Mouse (Mus musculus) mesoderm, embryonic 11.5 days (tissue): ENCODE measurements at regions not wholly inside any gene's neighbourhood (a gene's known extent, or its start where the extent isn't known, plus 50 kb on each side); places are given as distances from the start of the nearest gene placed in this dataset.
"Not testable (repeated sequence)": the region's sequence is repeated elsewhere in the genome, so short reads cannot be mapped to it uniquely, and the experiment has no call there.

Experiments used
- DNase-seq: peaks from one replicate; pipeline ENCODE4 v3.0.0-alpha.2; 2012; ENCODE audit warnings: low read depth, low spot score

DNA sequence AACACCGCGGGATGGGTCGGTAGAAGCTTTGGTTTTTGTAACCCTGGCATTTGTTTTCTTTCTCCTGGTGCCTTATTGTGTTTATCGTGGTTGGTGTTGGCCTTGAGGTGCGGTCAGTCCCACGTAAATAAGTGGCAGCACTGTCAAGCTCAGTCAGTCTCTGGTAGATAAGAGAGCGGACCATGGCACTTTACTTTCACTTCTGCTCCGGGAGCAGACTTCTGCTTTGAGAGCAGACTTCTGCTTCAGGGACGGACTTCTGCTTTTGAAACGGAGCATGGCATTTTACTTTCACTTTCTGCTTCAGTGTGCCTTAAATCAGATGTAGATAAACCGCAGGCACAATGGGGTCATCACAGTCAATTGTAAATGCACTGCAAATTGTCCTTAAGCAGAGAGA is 54.3 kb upstream of the Ccdc66 start:
- not testable (repeated sequence) for DNase-seq

DNA sequence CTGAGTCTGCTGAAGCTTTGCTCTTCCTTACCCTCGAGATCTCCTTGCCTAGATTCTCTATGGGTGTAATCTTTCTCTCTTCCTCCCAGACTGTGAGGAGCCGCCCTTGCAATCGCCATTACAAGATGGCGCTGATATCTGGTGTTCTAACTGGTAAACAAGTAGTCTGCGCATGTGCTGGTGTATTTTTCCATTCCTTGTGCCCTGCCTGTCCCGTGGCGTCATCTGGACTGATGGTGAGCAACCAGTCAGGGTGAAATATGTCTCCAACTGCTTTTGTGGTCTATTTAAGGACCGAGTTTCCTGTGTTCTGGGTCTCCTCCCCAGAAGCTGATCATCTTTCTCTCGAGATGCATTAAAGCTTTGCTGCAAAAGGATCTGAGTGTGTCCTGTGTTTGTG is 53.7 kb upstream of the Ccdc66 start:
- DNase-seq, result not testable (repeated sequence)

DNA sequence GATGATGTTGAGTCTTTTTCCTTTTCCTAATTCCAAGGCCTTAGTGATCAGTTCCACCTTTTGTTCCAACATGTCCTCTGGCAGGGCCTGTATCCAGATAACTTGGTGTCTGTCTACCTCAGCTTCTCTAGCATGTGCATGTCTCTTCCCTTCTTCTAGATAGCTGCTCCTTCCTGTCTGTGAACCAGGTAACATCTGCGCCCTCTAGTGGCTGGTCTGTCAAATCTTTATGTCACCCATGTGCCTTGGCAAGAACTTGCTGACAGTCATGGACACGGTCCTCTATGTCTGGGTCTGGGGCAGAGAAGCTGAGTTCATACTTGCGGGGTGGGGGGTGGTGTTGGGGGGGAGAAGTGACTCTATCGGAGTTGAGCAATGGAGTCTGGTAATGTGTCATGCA is 52.2 kb upstream of the Ccdc66 start:
- peak; percentile 78 for DNase-seq

DNA sequence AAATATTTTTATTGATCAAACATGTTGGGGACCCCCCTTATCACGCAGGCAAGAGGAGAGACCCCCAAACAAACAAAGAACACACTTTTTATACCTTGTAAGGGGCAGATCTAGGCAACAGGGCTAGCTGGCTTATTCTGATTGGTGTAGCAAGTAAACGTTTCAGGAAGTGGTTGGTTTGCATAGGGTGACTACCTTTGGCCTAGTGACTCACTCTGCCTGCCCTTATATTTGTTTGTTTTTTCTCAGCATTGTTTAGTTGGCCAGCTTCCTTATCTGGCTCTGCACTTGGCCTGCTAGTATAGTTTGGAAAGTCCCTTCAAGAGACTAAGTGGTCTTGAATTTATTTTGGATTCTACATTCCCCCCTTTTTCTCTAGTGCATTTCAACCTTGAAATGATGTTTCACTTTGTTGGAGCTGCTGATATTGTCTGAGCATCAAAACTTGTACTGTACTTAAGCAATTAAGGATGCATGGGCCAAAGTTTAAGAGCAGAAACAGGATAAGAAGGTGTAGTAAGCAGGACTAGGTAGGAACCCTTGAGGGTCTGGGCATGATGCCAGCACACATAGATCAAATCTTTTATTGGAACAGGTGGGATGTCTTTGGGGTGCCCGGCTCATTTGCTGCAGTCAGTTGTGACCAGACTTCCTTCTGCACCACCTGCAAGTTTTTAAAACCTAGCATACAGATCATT is 50.7 kb upstream of the Ccdc66 start:
- no peak for DNase-seq
